Mouse (Mus musculus) forebrain, embryonic 14.5 days (tissue): Measurements from ENCODE around the gene Use1. TPM values are rescaled to one million over a fixed set of nuclear protein-coding genes. Genes with fewer than 3 reads are reported as not detected.

Experiments used
- polyA plus RNA-seq: library from polyadenylated mRNA; unstranded; fragments of >200 nt; fragmentation: Nextera tagmentation; extraction: Ambion mirVana; gene quantifications from 2 replicates; pipeline ENCODE4 v1.2.1, GENCODE M21; 2014

Gene Use1
- polyA plus RNA-seq, 1 experiment from 2014 or later, result 121 TPM

Other genes with a start within 250 kb of the Use1 start
- 11.8 and 13.0 TPM in 2 replicates for gene Myo9b, start 94.1 kb upstream of the Use1 start, polyA plus RNA-seq
- gene Haus8, start 93.9 kb upstream of the Use1 start, polyA plus RNA-seq, result 51.5 and 64.2 TPM in 2 replicates
- gene Ocel1, start 4.5 kb downstream of the Use1 start, polyA plus RNA-seq, result 3.0 and 3.8 TPM in 2 replicates
- gene Nr2f6, start 15.1 kb downstream of the Use1 start, polyA plus RNA-seq, result 16.6 and 17.3 TPM in 2 replicates
- 2.8 and 4.4 TPM in 2 replicates for gene Ushbp1, start 29.0 kb downstream of the Use1 start, polyA plus RNA-seq
- gene Babam1, start 30.0 kb downstream of the Use1 start, polyA plus RNA-seq, result 91.7 and 97.0 TPM in 2 replicates
- gene Ankle1, start 39.2 kb downstream of the Use1 start, polyA plus RNA-seq, result 4.3 and 7.2 TPM in 2 replicates
- gene Abhd8, start 96.8 kb downstream of the Use1 start, polyA plus RNA-seq, result 75.7 and 93.7 TPM in 2 replicates
- 185 and 214 TPM in 2 replicates for gene Mrpl34, start 98.1 kb downstream of the Use1 start, polyA plus RNA-seq
- 207 and 225 TPM in 2 replicates for gene Dda1, start 102.4 kb downstream of the Use1 start, polyA plus RNA-seq
- gene Ano8, start 119.1 kb downstream of the Use1 start, polyA plus RNA-seq, result 5.4 and 6.3 TPM in 2 replicates
- gene Gtpbp3, start 121.3 kb downstream of the Use1 start, polyA plus RNA-seq, result 2.2 and 3.8 TPM in 2 replicates
- 5.8 and 6.8 TPM in 2 replicates for gene Plvap, start 144.9 kb downstream of the Use1 start, polyA plus RNA-seq
- 0.11 and 0.13 TPM in 2 replicates for gene Ccdc194, start 158.9 kb downstream of the Use1 start, polyA plus RNA-seq
- gene Bst2, start 170.6 kb downstream of the Use1 start, polyA plus RNA-seq, result 2.2 and 2.8 TPM in 2 replicates
- 65.7 and 71.6 TPM in 2 replicates for gene Mvb12a, start 176.1 kb downstream of the Use1 start, polyA plus RNA-seq
- gene Tmem221, start 192.0 kb downstream of the Use1 start, polyA plus RNA-seq, result not detected in 2 replicates
- gene Nxnl1, start 199.8 kb downstream of the Use1 start, polyA plus RNA-seq, result not detected in 2 replicates
- 25.8 and 31.5 TPM in 2 replicates for gene Slc27a1, start 202.0 kb downstream of the Use1 start, polyA plus RNA-seq
- 233 and 279 TPM in 2 replicates for gene Pgls, start 225.3 kb downstream of the Use1 start, polyA plus RNA-seq
- gene Fam129c, start 230.8 kb downstream of the Use1 start, polyA plus RNA-seq, result 4.1 and 4.5 TPM in 2 replicates
- gene Colgalt1, start 244.2 kb downstream of the Use1 start, polyA plus RNA-seq, result 45.3 and 47.2 TPM in 2 replicates